Mouse (Mus musculus): ENCODE data around the gene Rogdi. TPM values are rescaled to one million over a fixed set of nuclear protein-coding genes. Genes with fewer than 3 reads are reported as not detected.

Rogdi gene
- 50.6 and 51.9 TPM in 2 replicates for polyA plus RNA-seq (2015; fragmentation: Nextera tagmentation; extraction: Ambion mirVana)

DNA sequence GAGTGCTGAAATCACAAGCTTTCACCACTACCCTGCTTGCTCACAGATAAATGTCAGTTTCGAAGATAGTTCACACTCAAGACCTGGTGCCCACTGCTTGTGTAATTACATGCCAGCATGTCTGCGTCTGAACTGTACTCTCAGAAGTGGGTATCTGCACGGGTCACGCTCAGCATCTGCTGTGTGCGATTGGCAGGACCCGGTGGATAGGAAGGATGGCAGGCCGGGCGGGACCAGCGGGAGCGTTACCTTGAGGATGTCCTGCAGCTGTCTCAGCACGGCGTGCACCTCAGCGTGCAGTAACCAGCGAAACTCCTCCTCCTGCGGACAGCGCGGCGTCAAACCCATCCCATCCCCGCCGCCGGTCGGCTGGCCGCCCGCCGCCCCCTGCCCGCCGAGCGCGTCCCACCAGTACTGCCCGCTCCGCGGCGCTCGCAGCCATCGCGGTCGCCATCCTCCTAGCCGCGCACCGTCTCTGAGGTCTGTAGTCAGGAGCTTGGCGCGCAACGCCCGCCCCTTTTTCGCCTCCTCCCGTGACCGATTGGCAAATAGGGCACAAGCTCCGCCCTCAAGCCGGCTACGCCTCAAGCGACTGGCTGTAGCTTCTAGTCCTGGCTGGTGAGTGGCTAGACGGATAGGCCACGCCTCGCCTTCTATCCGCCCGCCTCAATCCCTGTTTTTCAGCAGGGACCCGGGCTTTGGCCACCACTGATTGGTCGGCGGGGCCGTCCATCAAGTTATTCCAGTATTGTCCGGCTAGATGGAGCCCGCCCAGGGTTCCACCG, at the start of gene Rogdi:
TSS of gene Rogdi (minus strand) at position 500 of the 785 bp plus-strand sequence.
- ATAC-seq (ENCODE audit: insufficient read depth, low FRiP score), result peak; percentile 99
- Histone ChIP-seq H3K27ac (ENCODE audit: low read length) (peak within 1 kb of the TSS; percentile 62), H3K9ac (ENCODE audit: low read length) (peak within 1 kb of the TSS; percentile 79), H3K27me3 (ENCODE audit: control insufficient read depth, insufficient read depth, low read length) (no peaks in the 10 kb centered on the region), H3K9me3 (replicated peaks; ENCODE audit: control insufficient read depth, low read length) (no peaks in the 10 kb centered on the region), H3K4me1 (ENCODE audit: control insufficient read depth, insufficient read depth, low read length) (peaks cover 11% of the 10 kb centered on the region), H3K4me3 (replicated peaks; ENCODE audit: low read length) (peak within 1 kb of the TSS; percentile 73), H3K36me3 (ENCODE audit: control insufficient read depth, insufficient read depth, low read length) (peaks cover 20% of the 10 kb centered on the region), H3K4me2 (ENCODE audit: low read depth, low read length) (peak within 1 kb of the TSS; percentile 86)
- under 1% methylated on average over 63 of the region's 63 CpGs for WGBS

DNA sequence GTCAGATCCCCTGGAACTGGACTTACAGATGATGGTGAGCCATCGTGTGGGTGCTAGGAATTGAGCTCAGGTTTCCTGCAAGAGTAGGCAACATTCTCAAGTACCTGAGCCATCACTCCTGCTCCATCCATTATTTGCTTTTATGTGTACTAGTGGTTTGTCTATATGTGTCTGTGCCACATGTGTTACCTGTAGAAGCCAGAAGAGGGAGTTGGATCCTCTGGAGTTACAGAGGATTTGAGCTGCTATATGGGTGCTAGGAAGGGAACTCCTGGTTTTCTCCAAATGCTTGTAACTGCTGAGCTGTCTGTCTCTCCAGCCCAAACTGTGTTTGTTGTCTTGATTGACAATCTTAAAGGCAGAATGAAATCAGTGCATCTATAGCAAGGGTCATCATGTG, 44.8 kb upstream of the Rogdi start:
- H3K4me2 ChIP-seq (ENCODE audit: low read depth, low read length), result no peak overlapping the region
- no peak for ATAC-seq (ENCODE audit: insufficient read depth, low FRiP score)
- no peak overlapping the region for H3K4me3 ChIP-seq (replicated peaks; ENCODE audit: low read length)
- no peak overlapping the region for H3K27ac ChIP-seq (ENCODE audit: low read length)
- no peaks in the 10 kb centered on the region for H3K27me3 ChIP-seq (ENCODE audit: control insufficient read depth, insufficient read depth, low read length)
- no peaks in the 10 kb centered on the region for H3K4me1 ChIP-seq (ENCODE audit: control insufficient read depth, insufficient read depth, low read length)
- 84% methylated on average over 1 of the region's 1 CpGs for WGBS
- H3K9me3 ChIP-seq (replicated peaks; ENCODE audit: control insufficient read depth, low read length), result no peaks in the 10 kb centered on the region
- peaks cover 10% of the 10 kb centered on the region for H3K36me3 ChIP-seq (ENCODE audit: control insufficient read depth, insufficient read depth, low read length)
- no peak overlapping the region for H3K9ac ChIP-seq (ENCODE audit: low read length)

DNA sequence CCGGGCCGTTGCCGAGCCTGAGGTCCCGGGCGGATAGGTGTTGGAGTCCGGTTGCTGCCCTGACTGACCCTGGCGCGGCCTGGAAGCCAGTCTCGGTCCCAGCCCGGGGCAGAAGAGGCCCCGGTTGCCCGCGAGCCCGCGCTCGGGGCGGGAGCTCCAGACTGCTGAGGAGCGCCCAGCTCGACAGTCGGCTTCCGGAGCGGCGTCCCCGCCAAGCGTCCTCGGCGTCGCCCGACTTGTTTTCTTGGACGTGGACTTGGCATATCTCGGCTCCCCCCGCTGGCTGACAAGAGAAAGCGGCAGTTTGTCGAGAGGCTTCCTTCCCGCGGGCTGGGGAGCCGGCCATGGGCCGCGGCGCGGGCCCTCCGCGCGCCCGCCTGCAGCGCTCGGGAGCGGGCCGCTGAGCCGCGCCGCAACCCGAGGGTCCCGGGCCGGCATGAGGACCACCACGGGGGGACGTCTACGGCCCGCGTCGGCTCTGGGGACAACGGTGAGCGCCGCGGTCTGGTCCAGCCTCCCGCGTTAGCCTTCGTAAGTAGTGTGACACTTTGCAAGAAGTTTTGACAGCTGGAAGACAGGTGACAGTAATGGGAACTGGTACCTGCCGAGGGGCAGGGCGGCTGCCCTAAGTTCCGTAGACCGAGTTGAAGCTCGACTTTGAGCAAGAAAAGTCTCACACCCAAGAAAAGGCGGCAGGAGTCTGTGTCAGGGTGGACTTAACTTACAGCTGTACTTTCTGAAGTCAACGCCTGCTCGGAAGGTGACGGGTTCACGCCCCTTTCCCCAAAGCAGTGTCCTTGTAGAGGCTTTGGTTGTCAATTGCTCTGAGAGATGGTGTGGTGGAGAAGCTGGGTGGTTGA, 37.1 kb upstream of the Rogdi start:
- Histone ChIP-seq H3K27me3 (ENCODE audit: control insufficient read depth, insufficient read depth, low read length) (no peaks in the 10 kb centered on the region), H3K27ac (ENCODE audit: low read length) (peak overlapping the region; percentile 98), H3K9me3 (replicated peaks; ENCODE audit: control insufficient read depth, low read length) (no peaks in the 10 kb centered on the region), H3K9ac (ENCODE audit: low read length) (peak overlapping the region; percentile 92), H3K4me1 (ENCODE audit: control insufficient read depth, insufficient read depth, low read length) (peaks cover 19% of the 10 kb centered on the region), H3K4me3 (replicated peaks; ENCODE audit: low read length) (peak overlapping the region; percentile 98), H3K36me3 (ENCODE audit: control insufficient read depth, insufficient read depth, low read length) (peaks cover 6% of the 10 kb centered on the region; the same call in 1 of the 2 replicates), H3K4me2 (ENCODE audit: low read depth, low read length) (peak overlapping the region; percentile 97)
- under 1% methylated on average over 77 of the region's 78 CpGs for WGBS
- ATAC-seq (ENCODE audit: insufficient read depth, low FRiP score), result peak; percentile 64

DNA sequence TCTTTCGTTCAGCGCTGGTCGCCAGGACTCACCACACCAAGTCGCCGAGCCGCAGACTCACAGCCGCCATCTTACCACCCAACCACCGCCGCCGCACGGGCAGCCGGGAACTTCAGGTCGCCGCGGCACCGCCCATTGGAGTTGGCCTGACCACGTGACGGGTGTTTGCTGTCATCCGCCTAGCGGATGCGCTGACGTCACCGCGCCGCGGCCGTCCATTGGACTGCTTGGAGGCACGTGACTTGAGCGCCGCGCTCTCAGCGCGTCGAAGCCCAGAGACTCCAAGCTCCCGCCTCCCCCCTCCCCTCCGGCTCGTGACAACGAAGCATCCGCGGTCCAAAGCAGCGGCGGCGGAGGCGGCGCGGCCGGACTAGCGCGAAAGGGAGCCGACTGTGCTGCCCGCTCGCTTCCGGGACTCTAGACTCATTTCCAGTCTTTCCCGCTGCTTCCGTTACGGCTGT, 36.5 kb upstream of the Rogdi start, which contains the start of the genes Glyr1 and Ubn1:
TSS of gene Glyr1 (minus strand) at position 90 of the 461 bp plus-strand sequence.
TSS of gene Ubn1 (plus strand) at position 284 of the 461 bp plus-strand sequence.
- H3K36me3 ChIP-seq (ENCODE audit: control insufficient read depth, insufficient read depth, low read length), result 0 out of 2 replicates have a peak, but pooled peaks cover 3% of the 10 kb centered on the region
- under 1% methylated on average over 56 of the region's 56 CpGs for WGBS
- no peaks in the 10 kb centered on the region for H3K9me3 ChIP-seq (replicated peaks; ENCODE audit: control insufficient read depth, low read length)
- H3K27ac ChIP-seq (ENCODE audit: low read length), result peak within 1 kb of the TSS; percentile 98
- peaks cover 19% of the 10 kb centered on the region for H3K4me1 ChIP-seq (ENCODE audit: control insufficient read depth, insufficient read depth, low read length)
- H3K27me3 ChIP-seq (ENCODE audit: control insufficient read depth, insufficient read depth, low read length), result no peaks in the 10 kb centered on the region
- peak within 1 kb of the TSS; percentile 98 for H3K4me3 ChIP-seq (replicated peaks; ENCODE audit: low read length)
- peak within 1 kb of the TSS; percentile 97 for H3K9ac ChIP-seq (ENCODE audit: low read length)
- ATAC-seq (ENCODE audit: insufficient read depth, low FRiP score), result peak; percentile 99
- H3K4me2 ChIP-seq (ENCODE audit: low read depth, low read length), result peak within 1 kb of the TSS; percentile 97

DNA sequence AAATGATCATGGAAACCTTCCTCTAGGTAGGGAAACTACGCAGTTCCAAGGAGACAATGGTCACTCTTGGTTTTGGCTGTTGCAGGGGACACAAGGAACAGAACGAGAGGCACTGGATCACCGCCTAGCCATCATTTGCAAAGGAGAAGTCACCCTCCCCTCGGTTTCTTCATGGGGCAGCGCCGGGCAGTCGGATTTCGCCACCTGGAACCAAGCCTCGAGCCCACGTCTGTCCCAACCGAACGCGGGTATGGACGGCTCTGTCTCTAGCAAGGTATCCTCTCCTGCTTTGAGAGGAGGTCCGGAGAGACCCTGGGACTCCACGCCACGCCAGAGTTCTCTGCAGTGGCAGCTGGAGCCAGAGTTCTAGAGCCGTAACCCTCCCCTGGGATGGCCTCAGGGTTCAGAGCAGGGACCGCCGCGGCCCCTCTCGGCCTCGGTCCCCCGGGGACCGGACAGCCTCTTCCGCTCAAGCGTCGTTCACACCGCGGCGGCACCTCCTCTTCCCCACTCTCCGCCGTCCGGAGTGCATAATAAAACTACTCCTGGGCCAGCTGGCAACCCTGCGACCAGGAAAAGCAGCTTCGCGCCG, 35.9 kb upstream of the Rogdi start:
- H3K9ac ChIP-seq (ENCODE audit: low read length), result peak overlapping the region; percentile 97
- 0 out of 2 replicates have a peak, but pooled peaks cover 4% of the 10 kb centered on the region for H3K36me3 ChIP-seq (ENCODE audit: control insufficient read depth, insufficient read depth, low read length)
- peak overlapping the region; percentile 98 for H3K4me3 ChIP-seq (replicated peaks; ENCODE audit: low read length)
- peak overlapping the region; percentile 89 for H3K27ac ChIP-seq (ENCODE audit: low read length)
- no peaks in the 10 kb centered on the region for H3K9me3 ChIP-seq (replicated peaks; ENCODE audit: control insufficient read depth, low read length)
- peaks cover 19% of the 10 kb centered on the region for H3K4me1 ChIP-seq (ENCODE audit: control insufficient read depth, insufficient read depth, low read length)
- peak; percentile 61 for ATAC-seq (ENCODE audit: insufficient read depth, low FRiP score)
- peak overlapping the region; percentile 75 for H3K4me2 ChIP-seq (ENCODE audit: low read depth, low read length)
- no peaks in the 10 kb centered on the region for H3K27me3 ChIP-seq (ENCODE audit: control insufficient read depth, insufficient read depth, low read length)
- WGBS, result under 1% methylated on average over 38 of the region's 38 CpGs

DNA sequence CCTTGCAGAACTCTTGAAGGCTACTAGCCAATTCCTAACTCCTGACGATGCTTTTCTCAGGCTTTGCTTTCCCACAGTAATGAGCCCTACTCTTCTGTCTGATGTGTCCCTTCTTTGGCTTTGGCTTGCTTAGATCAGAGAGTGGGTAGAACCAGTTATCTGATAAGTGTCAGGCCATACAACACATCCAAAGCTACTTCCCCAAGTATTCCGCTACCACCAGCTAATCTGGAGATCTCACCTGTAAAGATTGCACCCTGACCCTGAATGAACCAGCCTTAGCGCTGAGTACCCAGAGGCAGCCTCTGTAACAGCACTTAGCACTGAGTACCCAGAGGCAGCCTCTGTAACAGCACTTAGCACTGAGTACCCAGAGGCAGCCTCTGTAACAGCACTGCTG, 32.0 kb upstream of the Rogdi start:
- Histone ChIP-seq H3K27me3 (ENCODE audit: control insufficient read depth, insufficient read depth, low read length) (no peaks in the 10 kb centered on the region), H3K4me3 (replicated peaks; ENCODE audit: low read length) (no peak overlapping the region), H3K9me3 (replicated peaks; ENCODE audit: control insufficient read depth, low read length) (no peaks in the 10 kb centered on the region), H3K27ac (ENCODE audit: low read length) (no peak overlapping the region), H3K36me3 (ENCODE audit: control insufficient read depth, insufficient read depth, low read length) (peaks cover 20% of the 10 kb centered on the region; the same call in 1 of the 2 replicates), H3K4me1 (ENCODE audit: control insufficient read depth, insufficient read depth, low read length) (peaks cover 11% of the 10 kb centered on the region), H3K9ac (ENCODE audit: low read length) (no peak overlapping the region), H3K4me2 (ENCODE audit: low read depth, low read length) (no peak overlapping the region)
- no peak for ATAC-seq (ENCODE audit: insufficient read depth, low FRiP score)
- WGBS, result 94% methylated on average over 3 of the region's 3 CpGs

DNA sequence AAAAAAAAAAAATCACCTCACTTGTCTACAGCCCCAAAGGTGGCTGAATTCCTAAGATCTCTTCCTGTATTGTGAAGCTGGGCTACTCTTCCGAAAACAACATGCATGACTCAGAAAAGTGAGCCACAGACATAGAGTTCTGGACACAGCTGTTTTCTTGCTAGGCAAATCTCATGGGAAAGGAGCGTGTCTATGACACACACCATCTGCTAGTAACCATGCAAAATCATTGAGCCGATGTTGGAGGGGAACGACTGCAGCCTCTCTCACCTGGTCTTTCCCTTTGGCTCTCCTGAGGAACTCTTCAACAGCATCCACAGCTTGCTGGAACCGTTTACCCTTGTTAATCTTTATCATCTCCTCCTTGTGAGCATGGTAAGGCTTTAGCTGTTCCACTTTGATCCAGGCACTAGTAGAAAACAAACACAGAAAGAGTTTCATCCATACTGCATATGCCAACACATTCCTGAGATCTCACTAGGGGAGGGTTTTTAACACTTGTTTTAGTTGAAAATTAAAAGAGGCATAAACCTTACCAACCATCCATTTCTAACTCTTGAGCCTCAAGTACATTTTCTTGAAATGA, 23.4 kb upstream of the Rogdi start:
- peaks cover 58% of the 10 kb centered on the region for H3K36me3 ChIP-seq (ENCODE audit: control insufficient read depth, insufficient read depth, low read length)
- no peak overlapping the region for H3K27ac ChIP-seq (ENCODE audit: low read length)
- H3K27me3 ChIP-seq (ENCODE audit: control insufficient read depth, insufficient read depth, low read length), result no peaks in the 10 kb centered on the region
- no peaks in the 10 kb centered on the region for H3K9me3 ChIP-seq (replicated peaks; ENCODE audit: control insufficient read depth, low read length)
- no peak for ATAC-seq (ENCODE audit: insufficient read depth, low FRiP score)
- H3K4me1 ChIP-seq (ENCODE audit: control insufficient read depth, insufficient read depth, low read length), result no peaks in the 10 kb centered on the region
- no peak overlapping the region for H3K4me3 ChIP-seq (replicated peaks; ENCODE audit: low read length)
- H3K4me2 ChIP-seq (ENCODE audit: low read depth, low read length), result no peak overlapping the region
- H3K9ac ChIP-seq (ENCODE audit: low read length), result no peak overlapping the region
- 82% methylated on average over 5 of the region's 5 CpGs for WGBS

DNA sequence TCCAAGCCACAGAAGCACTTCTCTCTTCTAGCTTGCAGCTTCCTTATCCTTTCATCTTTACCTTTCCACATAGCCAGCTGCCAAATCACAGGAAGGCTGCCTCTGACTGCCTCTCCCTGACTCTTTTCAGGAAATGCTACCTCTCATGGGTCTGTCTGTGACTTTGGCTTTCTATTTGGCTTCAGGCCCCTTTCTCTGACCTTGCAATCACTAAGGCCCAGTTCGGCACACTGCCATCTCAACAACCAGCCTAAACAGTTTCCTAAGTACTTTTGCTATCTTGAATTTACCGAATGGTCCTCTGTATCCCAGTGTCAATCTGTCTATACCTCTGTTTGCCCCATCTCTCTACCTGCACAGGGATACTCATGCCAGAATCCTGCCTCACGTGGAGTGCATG, 22.2 kb upstream of the Rogdi start:
- 93% methylated on average over 3 of the region's 3 CpGs for WGBS
- Histone ChIP-seq H3K36me3 (ENCODE audit: control insufficient read depth, insufficient read depth, low read length) (peaks cover 61% of the 10 kb centered on the region), H3K4me1 (ENCODE audit: control insufficient read depth, insufficient read depth, low read length) (no peaks in the 10 kb centered on the region)

More for the DNA sequence above, 22.2 kb upstream of the Rogdi start:
- Histone ChIP-seq H3K27me3 (ENCODE audit: control insufficient read depth, insufficient read depth, low read length) (no peaks in the 10 kb centered on the region), H3K9me3 (replicated peaks; ENCODE audit: control insufficient read depth, low read length) (no peaks in the 10 kb centered on the region), H3K9ac (ENCODE audit: low read length) (no peak overlapping the region), H3K27ac (ENCODE audit: low read length) (no peak overlapping the region), H3K4me3 (replicated peaks; ENCODE audit: low read length) (no peak overlapping the region), H3K4me2 (ENCODE audit: low read depth, low read length) (no peak overlapping the region)
- no peak for ATAC-seq (ENCODE audit: insufficient read depth, low FRiP score)
